Mouse (Mus musculus) monocyte, adult 59 days (primary cell): ENCODE results near the gene Tram2. TPM values are rescaled to one million over a fixed set of nuclear protein-coding genes. Genes with fewer than 3 reads are reported as not detected.

Experiments used
- total RNA-seq, 2 experiments: library from RNA; stranded (reverse); gene quantifications; one replicate each; pipeline ENCODE4 v1.2.4; 2023

Tram2 gene
- 10 to 100 TPM; 17.1 to 17.9 TPM for total RNA-seq

GRCm38 (mm10) chr1:21079217-21079773 lies at the start of gene Tram2:
TSS of gene Tram2 (minus strand) at chr1:21079229.

GRCm38 (mm10) chr1:20951300-20951763 lies 127.7 kb downstream of the Tram2 start, which contains the start of gene Efhc1:
TSS of gene Efhc1 (plus strand) at chr1:20951626.

Other genes starting within 250 kb of the Tram2 start
- 1 to 10 TPM; 1.8 to 2.9 TPM for gene Paqr8, start 188.6 kb downstream of the Tram2 start, total RNA-seq
- gene Efhc1, start 127.6 kb downstream of the Tram2 start, total RNA-seq, result under 1 TPM; 0.39 to 0.45 TPM
- gene Tmem14a, start 139.3 kb upstream of the Tram2 start, total RNA-seq, result under 1 TPM; 0.46 to 0.84 TPM
- gene Gsta3, start 161.4 kb upstream of the Tram2 start, total RNA-seq, result under 1 TPM in 1 of 2 experiments, not detected in 1; 0.24 TPM